In the genomic region with DNA sequence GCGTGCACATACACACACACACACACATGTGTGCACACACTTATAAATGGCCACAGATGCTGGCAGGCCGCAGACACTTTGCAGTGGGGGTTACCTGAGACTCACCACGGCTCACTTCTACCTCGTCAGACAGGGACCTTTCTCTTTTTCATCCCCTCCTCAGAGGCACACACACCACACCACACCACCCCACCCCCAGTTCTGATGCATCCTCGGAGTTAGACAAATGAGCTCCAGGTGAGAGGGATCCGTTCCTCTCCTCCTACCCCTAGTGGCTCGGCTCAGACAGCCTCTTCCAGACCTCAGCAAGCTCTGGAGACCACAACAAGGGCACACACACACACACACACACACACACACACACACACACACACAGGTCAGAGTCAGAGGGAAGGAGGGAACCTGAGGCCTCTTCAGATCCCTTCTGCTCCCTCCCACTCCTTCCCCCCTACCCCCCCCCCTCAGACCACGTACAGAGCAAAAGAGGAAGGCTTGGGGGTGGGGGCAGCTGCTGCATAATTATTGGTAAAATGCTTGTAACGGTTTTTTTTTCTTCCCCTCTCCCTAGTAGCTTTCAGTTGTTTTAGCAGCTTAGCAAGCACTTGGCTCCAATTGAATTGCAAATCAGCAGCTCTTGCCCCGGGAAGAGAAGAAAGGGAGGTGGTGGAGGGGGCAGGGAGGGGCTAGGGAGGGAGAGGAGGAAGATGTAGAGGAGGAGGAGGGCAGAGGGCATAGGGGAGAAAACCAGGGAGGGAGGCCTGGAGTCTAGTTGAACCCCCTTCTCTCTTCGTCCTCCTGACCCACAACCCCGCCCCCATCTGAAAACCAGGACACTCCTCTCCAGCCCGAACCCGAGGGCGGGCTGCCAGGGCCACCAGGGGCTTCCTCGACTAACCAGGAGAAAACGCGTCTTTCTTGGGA, we compare ENCODE assay signal across 8 mouse cellular contexts. TPM values are rescaled to one million over a fixed set of nuclear protein-coding genes. Genes with fewer than 3 reads are reported as not detected.
A peak's percentile ranks its signal among the peaks of the same experiment; 100 is the strongest.
DNase-seq lines count a peak whose midpoint lies in the region; ATAC-seq lines count a peak whose summit lies in the region.

No protein-coding gene starts in this region.

- 9% methylated on average over 18 of the region's 18 CpGs for WGBS in neural tube, embryonic 11.5 days

- peak overlapping the region; percentile 12; the same call in 1 of the 2 replicates for H3K4me2 ChIP-seq in neural tube, embryonic 11.5 days (ENCODE audit: low read depth)

- peak; percentile 64 for DNase-seq in testis, postnatal 10 days (ENCODE audit: low spot score)
- DNase-seq in testis, postnatal 14 days (ENCODE audit: low spot score) = no peak
- DNase-seq in embryo, embryonic 9.5 days (ENCODE audit: extremely low spot score) = peak; percentile 78
- DNase-seq in kidney, postnatal 10 days = peak; percentile 58
- DNase-seq in neural tube, embryonic 11.5 days (ENCODE audit: low spot score) = peak; percentile 75
- no peak for DNase-seq in gastrocnemius, postnatal 4 days (ENCODE audit: low spot score in 2 of 2)
- DNase-seq in heart, postnatal 4 days = no peak
- DNase-seq in heart, postnatal 25 days (ENCODE audit: low spot score) = no peak

- peaks cover 51% of the 10 kb centered on the region for H3K4me1 ChIP-seq in neural tube, embryonic 11.5 days (ENCODE audit: control insufficient read depth, insufficient read depth, low read length)

- H3K36me3 ChIP-seq in neural tube, embryonic 11.5 days (ENCODE audit: control insufficient read depth, insufficient read depth, low read length) = no peaks in the 10 kb centered on the region

- H3K4me3 ChIP-seq in neural tube, embryonic 11.5 days (ENCODE audit: low read depth, low read length) = no peak overlapping the region

- H3K27me3 ChIP-seq in neural tube, embryonic 11.5 days (ENCODE audit: control insufficient read depth, insufficient read depth, low read length) = no peaks in the 10 kb centered on the region

- peak overlapping the region; percentile 73 for H3K27ac ChIP-seq in neural tube, embryonic 11.5 days (ENCODE audit: low read depth, low read length)

- ATAC-seq in neural tube, embryonic 11.5 days (ENCODE audit: insufficient read depth, low FRiP score, low TSS enrichment) = peak; percentile 66

- no peak overlapping the region; the same call in none of the 2 replicates for H3K9ac ChIP-seq in neural tube, embryonic 11.5 days (ENCODE audit: low read length)

- intact Hi-C loops in heart, postnatal 25 days (cut with DNase I) = no loop called here

- no peaks in the 10 kb centered on the region for H3K9me3 ChIP-seq in neural tube, embryonic 11.5 days (ENCODE audit: control insufficient read depth, low read length)

RNA-seq across cellular contexts. Expression of gene Grm4, which starts 19.6 kb away (rescaled TPM):
- polyA plus RNA-seq in neural tube, embryonic 11.5 days (2014; fragmentation: Nextera tagmentation; extraction: Ambion mirVana) = 1.8 and 2.5 TPM in 2 replicates
- total RNA-seq in gastrocnemius, postnatal 4 days (2021) = under 1 TPM; 0.29 to 0.39 TPM
- under 1 TPM in 1 of 2 experiments, not detected in 1; 0.07 TPM for total RNA-seq in heart, postnatal 4 days (2021)
- total RNA-seq in heart, postnatal 25 days (2021) = under 1 TPM; 0.11 to 0.44 TPM

RNA-seq across cellular contexts. Expression of gene Hmga1, which starts 54.7 kb away (rescaled TPM):
- polyA plus RNA-seq in neural tube, embryonic 11.5 days (2014; fragmentation: Nextera tagmentation; extraction: Ambion mirVana) = 425 and 456 TPM in 2 replicates
- 10 to 100 TPM; 48.5 to 51.3 TPM for total RNA-seq in gastrocnemius, postnatal 4 days (2021)
- 10 to 100 TPM; 54.8 to 59.1 TPM for total RNA-seq in heart, postnatal 4 days (2021)
- 10 to 100 TPM; 35.2 to 42.0 TPM for total RNA-seq in heart, postnatal 25 days (2021)

Comparison
In these comparisons a context has a peak if more than half of its experiments do, and no peak if none do; other contexts are left out.
1. DNase-seq: peak in testis, postnatal 10 days (single experiment), embryo, embryonic 9.5 days (single experiment), kidney, postnatal 10 days (single experiment) and neural tube, embryonic 11.5 days (single experiment); none in testis, postnatal 14 days (single experiment), gastrocnemius, postnatal 4 days (0 of 2), heart, postnatal 4 days (single experiment) and heart, postnatal 25 days (single experiment).